Mouse (Mus musculus) heart, embryonic 11.5 days (tissue): ENCODE data around the gene Primpol. TPM values are rescaled to one million over a fixed set of nuclear protein-coding genes. Genes with fewer than 3 reads are reported as not detected.

Source experiments
- ATAC-seq: fragments of 200-750 bp; cut with Nextera tagmentation; replicated peaks from 2 replicates; pipeline ENCODE4 v1.8.0; 2017; ENCODE audit warnings: moderate library complexity; ENCODE audit not compliant: insufficient number of reproducible peaks, low FRiP score, low TSS enrichment
- H3K27ac ChIP-seq: fragments of 300-500 bp; sonication (generic); 2 replicates; pipeline ENCODE4 v1.5.1; 2014; ENCODE audit warnings: mild to moderate bottlenecking, low read depth, low read length
- H3K27me3 ChIP-seq: fragments of 300-500 bp; sonication (generic); 2 replicates; pipeline ENCODE4 v1.6.1; 2014; ENCODE audit warnings: mild to moderate bottlenecking, low read length, mixed read lengths; ENCODE audit not compliant: control insufficient read depth, insufficient read depth
- H3K36me3 ChIP-seq: fragments of 300-500 bp; sonication (generic); 2 replicates; pipeline ENCODE4 v1.6.1; 2014; ENCODE audit warnings: mild to moderate bottlenecking, low read length, moderate library complexity, mixed read lengths; ENCODE audit not compliant: control insufficient read depth, insufficient read depth
- H3K4me1 ChIP-seq: fragments of 300-500 bp; sonication (generic); 2 replicates; pipeline ENCODE4 v1.6.1; 2014; ENCODE audit warnings: low read length; ENCODE audit not compliant: control insufficient read depth, insufficient read depth
- H3K4me2 ChIP-seq: fragments of 300-500 bp; sonication (generic); 2 replicates; pipeline ENCODE4 v1.6.1; 2014; ENCODE audit warnings: mild to moderate bottlenecking, moderate library complexity
- H3K4me3 ChIP-seq: fragments of 300-500 bp; sonication (generic); 2 replicates; pipeline ENCODE4 v1.5.1; 2014; ENCODE audit warnings: low read depth, low read length
- H3K9ac ChIP-seq: fragments of 300-500 bp; sonication (generic); 2 replicates; pipeline ENCODE4 v1.6.1; 2014; ENCODE audit warnings: mild to moderate bottlenecking, low read depth, low read length, moderate library complexity
- H3K9me3 ChIP-seq: fragments of 300-500 bp; sonication (generic); replicated peaks from 2 replicates; pipeline ENCODE4 v1.6.1; 2016; ENCODE audit warnings: low read length; ENCODE audit not compliant: control insufficient read depth
- WGBS: fragments of 180-500 bp; shearing (Covaris S2); extraction: QIAGEN DNeasy Blood & Tissue Kit; methylation state at CpG from one replicate; pipeline ENCODE4 v1.1.7; 2014; ENCODE audit not compliant: insufficient replicate concordance; 5-methylcytosine and 5-hydroxymethylcytosine counted together
- polyA plus RNA-seq: library from polyadenylated mRNA; unstranded; fragments of >200 nt; fragmentation: Nextera tagmentation; extraction: Ambion mirVana; gene quantifications from 2 replicates; pipeline ENCODE4 v1.2.1, GENCODE M21; 2014

Primpol gene
- polyA plus RNA-seq, 1 experiment from 2014 or later: 9.7 TPM

DNA sequence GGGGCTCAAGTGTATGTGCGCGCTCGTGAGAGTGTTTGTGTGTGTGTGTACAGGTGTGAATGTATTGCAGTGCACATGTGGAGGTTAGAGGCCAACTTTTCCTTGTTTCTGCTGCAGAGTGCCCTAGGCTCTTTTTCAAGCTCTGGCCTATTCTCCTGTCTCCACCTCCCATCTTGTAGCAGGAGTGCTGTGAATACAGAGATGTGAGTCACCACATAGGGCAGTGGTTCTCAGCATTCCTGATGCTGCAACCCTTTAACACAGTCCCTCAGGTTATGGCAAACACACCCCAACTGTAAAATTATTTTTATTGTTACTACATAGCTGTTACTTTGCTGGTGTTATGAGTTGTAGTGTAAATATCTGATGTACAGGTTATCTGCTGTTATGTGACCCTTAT, 13.4 kb upstream of the Primpol start:
- no peaks in the 10 kb centered on the region for H3K4me1 ChIP-seq
- 92% methylated on average over 3 of the region's 3 CpGs for WGBS
- no peak overlapping the region for H3K27ac ChIP-seq
- no peak overlapping the region for H3K4me3 ChIP-seq
- no peaks in the 10 kb centered on the region for H3K9me3 ChIP-seq
- no peaks in the 10 kb centered on the region for H3K27me3 ChIP-seq
- peaks cover 18% of the 10 kb centered on the region for H3K36me3 ChIP-seq
- H3K4me2 ChIP-seq: no peak overlapping the region
- H3K9ac ChIP-seq: no peak overlapping the region
- no peak for ATAC-seq

- Histone ChIP-seq H3K36me3 (peaks cover 10% of the 10 kb centered on the region; the same call in 1 of the 2 replicates), H3K4me1 (0 out of 2 replicates have a peak, but pooled peaks cover 4% of the 10 kb centered on the region), H3K9me3 (no peaks in the 10 kb centered on the region), H3K4me2 (no peak overlapping the region), H3K4me3 (no peak overlapping the region), H3K27me3 (no peaks in the 10 kb centered on the region), H3K27ac (no peak overlapping the region), H3K9ac (no peak overlapping the region)
- no peak for ATAC-seq
- 79% methylated on average over 1 of the region's 1 CpGs for WGBS
These were observed 11.6 kb upstream of the Primpol start for GRCm38 (mm10) chr8:46628645-46629044.

DNA sequence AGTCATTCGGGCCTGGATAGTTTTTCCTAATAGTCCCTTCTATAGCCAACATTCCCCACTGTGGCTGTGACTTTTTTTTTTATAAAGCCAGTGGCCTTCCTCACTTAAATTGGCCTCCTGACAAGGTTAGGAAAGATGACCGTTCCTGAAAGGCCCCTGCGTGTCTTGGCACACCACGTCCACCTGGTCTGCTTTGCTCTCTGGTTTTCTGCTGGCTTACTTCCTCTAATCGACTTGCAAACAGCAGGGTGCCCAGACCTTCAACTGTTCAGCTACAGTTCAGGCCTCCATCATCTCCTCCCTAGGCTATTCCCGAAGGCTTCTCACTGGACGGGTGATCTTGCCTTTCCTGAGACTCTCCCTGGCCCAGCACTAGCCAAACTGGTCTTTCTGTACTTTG, 10.9 kb upstream of the Primpol start:
- Histone ChIP-seq H3K4me2 (no peak overlapping the region), H3K9me3 (no peaks in the 10 kb centered on the region), H3K9ac (no peak overlapping the region), H3K4me1 (0 out of 2 replicates have a peak, but pooled peaks cover 4% of the 10 kb centered on the region), H3K27me3 (no peaks in the 10 kb centered on the region), H3K27ac (no peak overlapping the region), H3K4me3 (no peak overlapping the region), H3K36me3 (peaks cover 6% of the 10 kb centered on the region; the same call in 1 of the 2 replicates)
- no peak for ATAC-seq
- 73% methylated on average over 7 of the region's 7 CpGs for WGBS

DNA sequence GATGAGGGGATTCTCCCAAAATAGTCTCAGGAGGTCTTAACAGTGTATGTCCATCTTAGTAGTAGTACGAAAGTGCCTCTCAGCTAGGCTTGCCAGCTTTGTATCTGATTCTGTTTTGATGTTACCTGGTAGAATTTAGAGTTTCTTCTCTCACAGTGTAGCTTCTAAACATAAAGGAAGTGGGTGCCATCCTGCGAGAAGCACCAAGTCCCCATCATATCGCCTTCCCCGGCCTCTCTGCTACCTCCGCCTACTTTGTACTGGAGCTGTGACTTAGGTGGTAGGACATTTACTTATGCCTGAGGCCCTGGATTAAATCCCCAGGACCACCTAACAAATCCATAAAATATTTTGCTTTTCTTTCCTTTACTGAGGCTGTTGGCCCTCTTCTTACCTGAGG, 9.6 kb upstream of the Primpol start:
- Histone ChIP-seq H3K4me1 (0 out of 2 replicates have a peak, but pooled peaks cover 4% of the 10 kb centered on the region), H3K9ac (no peak overlapping the region), H3K27me3 (no peaks in the 10 kb centered on the region), H3K27ac (no peak overlapping the region), H3K9me3 (no peaks in the 10 kb centered on the region), H3K36me3 (0 out of 2 replicates have a peak, but pooled peaks cover 3% of the 10 kb centered on the region), H3K4me2 (no peak overlapping the region), H3K4me3 (no peak overlapping the region)
- ATAC-seq: no peak
- 90% methylated on average over 5 of the region's 5 CpGs for WGBS

GRCm38 (mm10) chr8:46625166-46625565, 8.2 kb upstream of the Primpol start:
- ATAC-seq: no peak
- H3K9me3 ChIP-seq: no peaks in the 10 kb centered on the region
- H3K4me3 ChIP-seq: no peak overlapping the region
- WGBS: 41% methylated on average over 1 of the region's 1 CpGs
- H3K27ac ChIP-seq: no peak overlapping the region
- no peak overlapping the region for H3K4me2 ChIP-seq
- no peaks in the 10 kb centered on the region for H3K27me3 ChIP-seq
- H3K36me3 ChIP-seq: 0 out of 2 replicates have a peak, but pooled peaks cover under 1% of the 10 kb centered on the region
- 0 out of 2 replicates have a peak, but pooled peaks cover 4% of the 10 kb centered on the region for H3K4me1 ChIP-seq
- no peak overlapping the region for H3K9ac ChIP-seq

GRCm38 (mm10) chr8:46622446-46623270, 5.6 kb upstream of the Primpol start:
- no peak for ATAC-seq
- H3K4me1 ChIP-seq: peaks cover 9% of the 10 kb centered on the region
- WGBS: 85% methylated on average over 9 of the region's 9 CpGs

GRCm38 (mm10) chr8:46618639-46619320, 1.8 kb upstream of the Primpol start:
- peak overlapping the region; percentile 92 for H3K4me2 ChIP-seq
- 7% methylated on average over 10 of the region's 10 CpGs for WGBS
- peak overlapping the region; percentile 81 for H3K4me3 ChIP-seq
- no peak overlapping the region for H3K27ac ChIP-seq
- H3K9me3 ChIP-seq: no peaks in the 10 kb centered on the region
- ATAC-seq: no peak
- H3K4me1 ChIP-seq: peaks cover 8% of the 10 kb centered on the region
- no peaks in the 10 kb centered on the region for H3K36me3 ChIP-seq
- peak overlapping the region; percentile 87 for H3K9ac ChIP-seq
- no peaks in the 10 kb centered on the region for H3K27me3 ChIP-seq

More at GRCm38 (mm10) chr8:46622446-46623270, 5.6 kb upstream of the Primpol start:
- Histone ChIP-seq H3K27ac (no peak overlapping the region), H3K9ac (no peak overlapping the region), H3K9me3 (no peaks in the 10 kb centered on the region), H3K4me3 (no peak overlapping the region), H3K27me3 (no peaks in the 10 kb centered on the region), H3K36me3 (no peaks in the 10 kb centered on the region), H3K4me2 (no peak overlapping the region)

DNA sequence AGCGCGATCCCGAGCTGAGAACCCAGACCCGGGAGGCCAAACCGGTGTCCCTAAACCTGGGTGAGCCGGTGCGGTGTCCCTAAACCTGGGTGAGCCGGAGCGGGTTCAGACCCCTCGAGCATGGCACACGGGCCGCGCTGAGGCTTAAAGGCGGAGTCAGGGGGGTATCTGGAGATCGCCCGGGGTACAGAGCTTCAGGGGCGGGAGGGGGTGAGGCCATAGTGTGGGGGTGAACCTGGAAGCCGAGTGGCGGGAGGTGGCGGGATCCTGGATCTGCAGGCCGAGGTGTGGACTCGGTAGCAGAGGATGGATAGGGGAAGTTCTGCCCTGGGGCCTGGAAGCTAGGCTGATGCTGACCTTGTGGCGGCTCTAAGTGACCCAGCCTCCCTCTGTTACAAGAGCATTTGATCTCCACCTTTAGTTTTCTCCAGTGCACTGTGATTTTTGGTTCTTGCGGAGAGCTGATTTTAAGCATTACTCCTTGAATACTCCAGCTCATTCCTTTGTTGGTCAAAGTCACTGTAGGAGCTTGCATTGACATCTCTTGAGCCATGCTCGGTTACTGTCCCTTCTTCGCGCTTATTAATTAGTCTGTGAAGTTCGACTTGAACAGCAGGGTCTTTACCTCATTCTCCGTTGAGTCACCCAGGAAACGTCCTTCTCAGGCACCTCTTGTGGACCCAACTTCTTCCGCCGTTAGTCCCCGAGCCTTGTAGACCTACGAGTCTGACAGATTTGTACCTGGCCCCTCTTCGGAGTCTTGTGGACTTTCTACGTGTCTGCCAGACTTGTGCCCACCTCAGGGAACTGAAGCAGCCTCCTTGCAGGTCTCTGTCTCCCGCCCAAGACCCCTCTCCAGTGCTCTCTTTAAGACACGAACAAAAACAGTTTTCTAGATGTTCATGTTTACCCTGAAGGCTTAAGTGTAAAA, 943 bp upstream of the Primpol start:
- Histone ChIP-seq H3K4me2 (peak overlapping the region; percentile 92), H3K4me3 (peak overlapping the region; percentile 81), H3K27ac (peak overlapping the region; percentile 88), H3K9ac (peak overlapping the region; percentile 87), H3K9me3 (no peaks in the 10 kb centered on the region), H3K27me3 (no peaks in the 10 kb centered on the region), H3K36me3 (no peaks in the 10 kb centered on the region), H3K4me1 (peaks cover 8% of the 10 kb centered on the region)
- ATAC-seq: peak; percentile 41
- under 1% methylated on average over 38 of the region's 38 CpGs for WGBS
